Mouse (Mus musculus) midbrain, embryonic 12.5 days (tissue): ENCODE data around the gene Wsb1. TPM values are rescaled to one million over a fixed set of nuclear protein-coding genes. Genes with fewer than 3 reads are reported as not detected.

ENCODE experiments used
- polyA plus RNA-seq: library from polyadenylated mRNA; unstranded; fragments of >200 nt; fragmentation: Nextera tagmentation; extraction: Ambion mirVana; gene quantifications from 2 replicates; pipeline ENCODE4 v1.2.1, GENCODE M21; 2016

Gene Wsb1
- polyA plus RNA-seq, 1 experiment from 2014 or later: 490 TPM

Other genes with a start within 250 kb of the Wsb1 start
- 3.7 and 4.3 TPM in 2 replicates for gene Ksr1, start 108.3 kb downstream of the Wsb1 start, polyA plus RNA-seq
- not detected in 2 replicates for gene Gm9964, start 42.2 kb upstream of the Wsb1 start, polyA plus RNA-seq
- gene Nf1, start 85.0 kb upstream of the Wsb1 start, polyA plus RNA-seq: 9.5 and 9.6 TPM in 2 replicates
- 1.7 and 2.1 TPM in 2 replicates for gene Omg, start 249.4 kb upstream of the Wsb1 start, polyA plus RNA-seq